Mouse (Mus musculus) liver, adult 2 months (tissue): ENCODE results near the gene Cttn.

Experiments
- CTCF ChIP-seq: fragments of 200-500 bp; IDR thresholded peaks from 2 replicates; pipeline ENCODE4 v1.5.1; 2011; ENCODE audit warnings: low read depth, low read length, control low read depth
- POLR2A ChIP-seq: fragments of 200-500 bp; IDR thresholded peaks from 2 replicates; pipeline ENCODE4 v1.6.1; 2011; ENCODE audit warnings: low read length, control low read depth; ENCODE audit not compliant: insufficient read depth; ENCODE audit errors: extremely low read depth

DNA sequence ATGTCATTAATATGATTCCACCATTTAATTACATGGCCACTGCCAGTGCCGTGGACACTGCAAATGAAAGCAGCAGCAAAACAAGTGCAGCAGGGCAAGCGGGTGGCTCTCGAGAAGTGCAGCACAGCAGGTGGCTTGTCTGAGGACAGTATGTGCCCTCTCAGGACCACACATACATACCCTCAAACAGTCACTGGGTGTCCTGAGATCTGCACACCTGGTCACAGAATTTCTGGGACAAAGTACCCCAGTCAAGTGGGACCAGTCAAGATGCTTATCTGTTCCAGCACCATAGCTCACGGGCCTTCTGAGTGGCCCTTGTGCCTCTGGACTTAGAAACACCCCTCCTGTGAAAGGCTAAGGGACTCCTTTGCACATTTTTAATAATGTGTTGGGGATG, 33.1 kb upstream of the Cttn start:
- TF ChIP-seq CTCF: no peak
- TF ChIP-seq POLR2A: no peak
